In the genomic region with DNA sequence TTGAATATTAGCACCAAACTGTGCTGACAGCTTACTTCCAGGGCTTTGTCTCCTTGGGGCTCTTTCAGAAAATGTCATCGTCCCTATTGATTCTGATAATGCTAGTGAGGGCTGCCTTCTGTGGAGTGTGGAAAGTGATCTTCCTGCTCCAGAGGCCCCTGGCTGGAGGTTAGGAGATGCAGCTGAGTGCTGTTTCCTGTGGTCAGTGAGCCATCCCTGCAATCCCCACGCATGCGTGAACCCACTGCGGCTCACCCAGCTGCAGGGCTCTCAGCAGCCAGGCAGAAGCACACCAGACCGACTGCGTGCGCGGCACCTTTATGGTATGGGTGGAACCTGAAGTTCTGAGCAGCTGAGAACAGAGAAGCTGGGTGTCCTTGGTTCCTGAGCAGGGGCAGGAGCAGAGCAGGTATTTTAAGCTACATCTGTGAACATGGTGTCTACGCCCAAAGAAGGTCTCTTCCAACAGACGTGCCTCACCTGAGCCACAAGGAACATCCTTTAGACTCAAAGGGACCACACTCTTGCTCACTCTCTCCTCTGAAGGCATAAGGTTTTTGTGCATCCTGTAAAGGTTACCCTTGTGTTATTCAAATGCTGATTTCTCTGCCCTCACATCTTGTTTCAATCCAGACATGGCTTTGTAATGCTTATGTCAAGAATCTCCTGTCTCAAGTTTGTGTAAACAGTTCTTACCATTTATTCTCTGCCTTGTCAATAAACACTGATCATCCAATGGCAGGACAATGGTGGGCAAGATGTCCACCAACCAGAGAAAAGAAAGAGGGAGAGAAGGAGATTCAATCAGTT, we compare ENCODE assay signal across 9 mouse cellular contexts.
DNase-seq lines count a peak whose midpoint lies in the region; ATAC-seq lines count a peak whose summit lies in the region.
"Had no signal": no experiment of that assay in that cellular context is flagged by ENCODE, and none has a peak within 500 bp of the region (broad histone marks: within the 10 kb centered on the region; RNA-seq: fewer than 3 reads in every experiment).

No protein-coding gene starts in this region.

- H3K4me1 ChIP-seq in limb, embryonic 12.5 days (replicated peaks) = peaks cover 28% of the 10 kb centered on the region
- H3K4me1 ChIP-seq in limb, embryonic 10.5 days = peaks cover 54% of the 10 kb centered on the region

- H3K4me2 ChIP-seq in limb, embryonic 12.5 days = no peak overlapping the region

- no peak for DNase-seq in limb, embryonic 10.5 days (ENCODE audit: low spot score)
- DNase-seq in WW6 (ENCODE audit: low read depth, low spot score) = peak; percentile 47
- peak; percentile 52 to 63 for DNase-seq in heart, adult 9 months (ENCODE audit: low spot score in 2 of 2)
- peak; percentile 58 for DNase-seq in kidney, postnatal 14 days
- no peak for DNase-seq in urinary bladder, postnatal 36 days (ENCODE audit: low spot score in 2 of 2)
- no peak for DNase-seq in testis, postnatal 10 days (ENCODE audit: low spot score)
- DNase-seq: lung, adult 18-20 months had no signal

- no peaks in the 10 kb centered on the region for H3K36me3 ChIP-seq in limb, embryonic 12.5 days
- no peaks in the 10 kb centered on the region for H3K36me3 ChIP-seq in limb, embryonic 10.5 days

- H3K27me3 ChIP-seq in limb, embryonic 12.5 days = peaks cover 3% of the 10 kb centered on the region
- H3K27me3 ChIP-seq in limb, embryonic 10.5 days (ENCODE audit: low read depth, poor library complexity, severe bottlenecking) = no peaks in the 10 kb centered on the region

- H3K9ac ChIP-seq in limb, embryonic 12.5 days (replicated peaks) = 0 out of 2 replicates have a peak overlapping the region, but pooled peaks have one; percentile 4

- 0 out of 2 replicates have a peak overlapping the region, but pooled peaks have one; percentile 17 for H3K27ac ChIP-seq in limb, embryonic 12.5 days
- H3K27ac ChIP-seq in limb, embryonic 10.5 days = no peak overlapping the region; the same call in 1 of the 2 replicates

- WGBS in limb, embryonic 12.5 days = 80% methylated on average over 10 of the region's 10 CpGs
- WGBS in limb, embryonic 10.5 days = 86% methylated on average over 10 of the region's 10 CpGs

- no peak for ATAC-seq in limb, embryonic 12.5 days (ENCODE audit: insufficient number of reproducible peaks, insufficient read depth, low FRiP score, low TSS enrichment, low read depth)

- no peak overlapping the region for H3K4me3 ChIP-seq in limb, embryonic 12.5 days (replicated peaks)
- H3K4me3 ChIP-seq in limb, embryonic 10.5 days = no peak overlapping the region
- H3K4me3 ChIP-seq: myocyte had no signal

- H3K9me3 ChIP-seq in limb, embryonic 12.5 days = no peaks in the 10 kb centered on the region
- H3K9me3 ChIP-seq in limb, embryonic 10.5 days (replicated peaks) = no peaks in the 10 kb centered on the region

Comparison
In these comparisons a context has a peak if more than half of its experiments do, and no peak if none do; other contexts are left out.
1. DNase-seq: peak in WW6 (single experiment), heart, adult 9 months (2 of 2) and kidney, postnatal 14 days (single experiment); none in limb, embryonic 10.5 days (single experiment), urinary bladder, postnatal 36 days (0 of 2) and testis, postnatal 10 days (single experiment).